Mouse (Mus musculus) thymus, postnatal 4 days (tissue): ENCODE measurements around the gene Pde3a.
"Not testable (repeated sequence)": the region's sequence is repeated elsewhere in the genome, so short reads cannot be mapped to it uniquely, and the experiment has no call there.

ENCODE experiments used
- DNase-seq: peaks from one replicate; pipeline ENCODE4 v3.0.0; 2021

Pde3a gene

GRCm38 (mm10) chr6:141267888-141268570 is 19.0 kb downstream of the Pde3a start:
- DNase-seq: no peak

GRCm38 (mm10) chr6:141268871-141269270 is 19.8 kb downstream of the Pde3a start:
- DNase-seq: no peak

GRCm38 (mm10) chr6:141271133-141271532 is 22.1 kb downstream of the Pde3a start:
- DNase-seq: no peak

GRCm38 (mm10) chr6:141271579-141271978 is 22.5 kb downstream of the Pde3a start:
- no peak for DNase-seq

GRCm38 (mm10) chr6:141273685-141274084 is 24.6 kb downstream of the Pde3a start:
- no peak for DNase-seq

GRCm38 (mm10) chr6:141281685-141282084 is 32.6 kb downstream of the Pde3a start:
- no peak for DNase-seq

- DNase-seq: no peak
These were observed 33.7 kb downstream of the Pde3a start for GRCm38 (mm10) chr6:141282796-141283195.

GRCm38 (mm10) chr6:141291195-141291594 is 42.1 kb downstream of the Pde3a start:
- no peak for DNase-seq

GRCm38 (mm10) chr6:141292826-141293459 is 43.9 kb downstream of the Pde3a start:
- no peak for DNase-seq

GRCm38 (mm10) chr6:141293460-141293853 is 44.4 kb downstream of the Pde3a start:
- DNase-seq: no peak

- no peak for DNase-seq
These were observed 46.2 kb downstream of the Pde3a start for GRCm38 (mm10) chr6:141295264-141295663.

- no peak for DNase-seq
These were observed 53.0 kb downstream of the Pde3a start for GRCm38 (mm10) chr6:141301750-141302748.

- DNase-seq: no peak
These were observed 53.8 kb downstream of the Pde3a start for GRCm38 (mm10) chr6:141302842-141303241.

GRCm38 (mm10) chr6:141307326-141307725 is 58.3 kb downstream of the Pde3a start:
- DNase-seq: no peak

GRCm38 (mm10) chr6:141308451-141308850 is 59.4 kb downstream of the Pde3a start:
- no peak for DNase-seq

- DNase-seq: no peak
These were observed 60.8 kb downstream of the Pde3a start for GRCm38 (mm10) chr6:141309872-141310271.

- DNase-seq: no peak
These were observed 61.3 kb downstream of the Pde3a start for GRCm38 (mm10) chr6:141310351-141310750.

GRCm38 (mm10) chr6:141311615-141312014 is 62.5 kb downstream of the Pde3a start:
- no peak for DNase-seq

GRCm38 (mm10) chr6:141313112-141313511 is 64.0 kb downstream of the Pde3a start:
- DNase-seq: no peak

- DNase-seq: no peak
These were observed 69.4 kb downstream of the Pde3a start for GRCm38 (mm10) chr6:141318440-141318839.

- no peak for DNase-seq
These were observed 72.2 kb downstream of the Pde3a start for GRCm38 (mm10) chr6:141321253-141321652.

GRCm38 (mm10) chr6:141322961-141323360 is 73.9 kb downstream of the Pde3a start:
- DNase-seq: no peak

GRCm38 (mm10) chr6:141327134-141327533 is 78.1 kb downstream of the Pde3a start:
- not testable (repeated sequence) for DNase-seq
